Mouse (Mus musculus) kidney, adult 2 months (tissue): ENCODE data around the gene Pip4k2c.

Source experiments
- CTCF ChIP-seq: fragments of 200-500 bp; conservative IDR thresholded peaks from 2 replicates; pipeline ENCODE4 v1.5.1; 2011; ENCODE audit warnings: low read depth, mild to moderate bottlenecking, control low read depth, low read length, moderate library complexity, mixed read lengths; ENCODE audit not compliant: insufficient read depth, insufficient read length
- POLR2A ChIP-seq: fragments of 200-500 bp; IDR thresholded peaks from one replicate; pipeline ENCODE4 v1.6.1; 2011; ENCODE audit warnings: low read depth, low read length, control low read depth

DNA sequence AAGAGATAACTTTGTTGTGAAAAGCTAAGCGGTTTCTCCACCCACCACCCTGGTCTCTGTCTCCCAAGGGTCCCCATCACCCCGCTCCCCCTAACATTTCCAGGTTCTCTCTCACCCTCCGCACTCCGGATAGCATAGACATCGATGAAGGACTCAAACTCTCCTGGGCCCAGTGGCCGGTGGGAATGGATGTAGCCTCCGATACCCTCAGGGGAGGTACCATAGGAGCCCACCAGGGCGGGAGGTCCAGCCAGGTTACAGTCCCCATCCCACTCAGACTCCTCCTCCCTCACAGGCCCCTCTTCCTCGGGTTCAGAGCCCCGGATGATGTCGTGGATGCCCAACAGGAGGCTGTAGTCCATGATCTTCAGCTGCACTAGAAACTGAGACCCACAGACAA is 11.9 kb downstream of the Pip4k2c start:
- TF ChIP-seq CTCF, result no peak
- TF ChIP-seq POLR2A, result no peak
